Mouse (Mus musculus): ENCODE results near the gene Gpatch2.

Gpatch2 gene

DNA sequence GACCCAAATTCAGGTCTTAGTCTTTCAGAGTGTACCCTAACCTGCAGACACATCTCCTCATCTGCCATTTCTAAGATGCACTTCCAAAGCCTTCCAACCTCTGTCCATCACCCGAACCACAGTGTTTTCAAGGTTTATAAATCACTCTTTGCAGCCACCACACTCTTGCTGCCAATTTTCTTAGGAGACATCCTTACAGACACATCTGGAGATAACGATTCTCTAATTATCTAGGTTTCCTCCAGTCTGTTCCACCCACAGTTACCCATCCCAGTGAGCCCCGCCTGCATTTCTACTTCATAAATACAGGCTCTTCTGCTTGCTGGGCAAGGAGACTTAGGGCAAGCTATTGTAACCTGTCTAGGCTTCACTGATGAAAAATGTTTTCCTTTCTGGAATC is 77.9 kb downstream of the Gpatch2 start:
- in situ Hi-C loops (cut with MboI; ENCODE audit: low pct_unique_long_range_greater_than_20kb in 1 of 2, low sequenced_read_pairs in 2 of 2, unreplicated experiment in 1 of 2), result no loop called here

GRCm38 (mm10) chr1:187294522-187294921 is 79.2 kb downstream of the Gpatch2 start:
- in situ Hi-C loops (cut with MboI; ENCODE audit: low pct_unique_long_range_greater_than_20kb in 1 of 2, low sequenced_read_pairs in 2 of 2, unreplicated experiment in 1 of 2), result no loop called here

DNA sequence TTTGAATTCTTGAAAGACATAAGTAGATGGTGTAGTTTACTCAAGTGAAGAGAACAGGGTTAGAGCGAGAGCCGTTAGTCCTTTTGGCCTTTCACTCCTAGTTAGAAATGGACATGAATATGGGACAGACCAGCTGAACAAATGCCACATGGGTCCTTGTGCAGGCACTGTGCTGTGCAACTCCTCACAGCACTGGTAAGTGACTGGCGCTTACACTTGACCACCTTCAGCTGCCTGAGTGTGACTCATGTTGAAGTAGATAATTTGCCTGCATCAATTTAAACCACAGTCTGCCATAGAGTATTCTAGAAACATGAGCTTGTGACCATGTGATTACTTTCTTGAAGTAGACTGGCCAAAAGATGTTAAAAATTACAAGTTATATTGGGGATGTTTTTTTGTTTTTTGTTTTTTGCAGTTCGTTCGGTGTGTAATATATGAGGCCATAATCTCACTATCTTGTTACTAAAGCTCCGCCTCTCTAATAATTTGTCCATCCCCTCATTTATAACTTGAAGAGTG is 79.8 kb downstream of the Gpatch2 start:
- in situ Hi-C loops (cut with MboI; ENCODE audit: low pct_unique_long_range_greater_than_20kb in 1 of 2, low sequenced_read_pairs in 2 of 2, unreplicated experiment in 1 of 2), result no loop called here

DNA sequence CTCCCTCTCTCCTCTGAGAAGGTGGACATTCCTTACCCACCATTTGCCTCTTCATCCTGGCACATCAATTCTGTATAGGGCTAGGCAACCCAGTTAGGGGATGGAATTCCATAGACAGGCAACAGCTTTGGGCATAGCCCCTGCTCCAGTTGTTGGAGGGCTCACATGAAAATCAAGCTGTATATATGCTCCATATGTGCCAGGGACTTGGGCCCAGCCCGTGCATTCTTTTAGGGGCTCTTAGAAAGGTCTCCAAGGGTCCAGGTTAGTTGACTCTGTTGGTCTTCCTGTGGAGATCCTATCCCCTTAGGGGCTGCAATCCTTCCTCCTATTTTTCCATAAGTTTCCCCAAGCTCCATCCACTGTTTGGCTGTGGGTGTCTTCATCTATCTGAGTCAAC is 80.4 kb downstream of the Gpatch2 start:
- in situ Hi-C loops (cut with MboI; ENCODE audit: low pct_unique_long_range_greater_than_20kb in 1 of 2, low sequenced_read_pairs in 2 of 2, unreplicated experiment in 1 of 2), result no loop called here

- in situ Hi-C loops (cut with MboI; ENCODE audit: low pct_unique_long_range_greater_than_20kb in 1 of 2, low sequenced_read_pairs in 2 of 2, unreplicated experiment in 1 of 2), result no loop called here
Measured at GRCm38 (mm10) chr1:187299236-187299635, 83.9 kb downstream of the Gpatch2 start.

DNA sequence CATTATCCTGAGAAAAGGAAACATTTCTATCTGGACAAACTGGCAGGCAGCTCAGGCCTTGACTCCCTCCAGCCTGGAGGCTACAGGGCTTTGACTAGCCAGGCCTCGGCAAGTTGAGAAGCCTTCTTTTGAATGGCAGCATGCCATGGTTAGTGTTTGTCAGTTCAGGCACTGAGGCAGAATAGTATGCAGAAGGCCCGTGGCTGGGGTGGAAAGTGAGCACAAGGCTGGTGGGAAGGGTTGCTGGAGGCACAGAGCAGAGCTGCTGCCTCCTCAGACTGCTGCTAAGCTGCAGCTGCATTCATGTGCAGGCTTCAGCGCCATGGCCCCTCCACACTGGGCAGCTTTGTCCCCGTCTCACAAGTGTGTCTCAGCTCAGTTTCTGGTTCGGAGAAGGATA is 85.3 kb downstream of the Gpatch2 start:
- in situ Hi-C loops (cut with MboI; ENCODE audit: low pct_unique_long_range_greater_than_20kb in 1 of 2, low sequenced_read_pairs in 2 of 2, unreplicated experiment in 1 of 2), result no loop called here

- in situ Hi-C loops (cut with MboI; ENCODE audit: low pct_unique_long_range_greater_than_20kb in 1 of 2, low sequenced_read_pairs in 2 of 2, unreplicated experiment in 1 of 2), result no loop called here
Measured at GRCm38 (mm10) chr1:187303221-187303620, 87.9 kb downstream of the Gpatch2 start.

- in situ Hi-C loops (cut with MboI; ENCODE audit: low pct_unique_long_range_greater_than_20kb in 1 of 2, low sequenced_read_pairs in 2 of 2, unreplicated experiment in 1 of 2), result no loop called here
Measured at GRCm38 (mm10) chr1:187307335-187307734, 92.0 kb downstream of the Gpatch2 start.

DNA sequence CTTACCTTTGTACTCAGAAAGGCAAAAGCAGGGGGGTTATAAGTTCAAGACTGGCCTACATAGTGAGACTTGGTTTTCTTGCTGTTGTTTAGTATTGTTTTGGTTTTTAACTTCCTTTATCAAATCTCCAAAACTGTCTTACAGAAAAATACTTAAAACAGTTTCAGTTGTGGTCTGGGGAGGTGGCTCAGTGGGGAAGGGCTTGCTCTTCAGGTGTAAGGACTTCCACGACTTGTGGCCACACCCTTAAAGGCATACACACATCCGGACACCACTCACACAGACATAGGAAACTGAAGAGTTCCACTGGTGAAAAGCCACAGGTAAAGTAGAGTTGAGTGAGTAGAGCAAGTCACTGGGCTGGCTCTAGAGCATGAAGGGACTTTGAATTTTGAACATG is 93.2 kb downstream of the Gpatch2 start:
- in situ Hi-C loops (cut with MboI; ENCODE audit: low pct_unique_long_range_greater_than_20kb in 1 of 2, low sequenced_read_pairs in 2 of 2, unreplicated experiment in 1 of 2), result no loop called here

DNA sequence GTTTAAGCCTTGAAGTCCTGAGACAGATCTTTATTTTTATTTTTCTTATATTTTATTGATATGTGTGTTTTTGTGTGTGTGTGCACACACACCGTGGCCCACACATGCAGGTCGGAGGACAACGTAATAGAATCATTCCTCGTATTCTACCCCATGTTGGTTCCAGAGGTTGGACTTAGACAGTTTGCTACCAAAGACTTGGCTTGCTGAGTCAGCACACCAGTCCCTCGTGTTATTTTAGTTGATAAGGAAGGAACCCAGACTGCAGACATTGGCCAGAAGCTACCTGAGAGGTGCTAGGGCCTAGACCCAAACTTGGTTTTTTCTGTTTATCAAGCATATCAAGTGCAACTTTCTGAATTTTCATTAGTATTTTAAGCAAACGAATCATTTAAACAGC is 95.8 kb downstream of the Gpatch2 start:
- in situ Hi-C loops (cut with MboI; ENCODE audit: low pct_unique_long_range_greater_than_20kb in 1 of 2, low sequenced_read_pairs in 2 of 2, unreplicated experiment in 1 of 2), result no loop called here

GRCm38 (mm10) chr1:187313323-187313722 is 98.0 kb downstream of the Gpatch2 start:
- in situ Hi-C loops (cut with MboI; ENCODE audit: low pct_unique_long_range_greater_than_20kb in 1 of 2, low sequenced_read_pairs in 2 of 2, unreplicated experiment in 1 of 2), result no loop called here

GRCm38 (mm10) chr1:187313763-187314162 is 98.5 kb downstream of the Gpatch2 start:
- in situ Hi-C loops (cut with MboI; ENCODE audit: low pct_unique_long_range_greater_than_20kb in 1 of 2, low sequenced_read_pairs in 2 of 2, unreplicated experiment in 1 of 2), result no loop called here

DNA sequence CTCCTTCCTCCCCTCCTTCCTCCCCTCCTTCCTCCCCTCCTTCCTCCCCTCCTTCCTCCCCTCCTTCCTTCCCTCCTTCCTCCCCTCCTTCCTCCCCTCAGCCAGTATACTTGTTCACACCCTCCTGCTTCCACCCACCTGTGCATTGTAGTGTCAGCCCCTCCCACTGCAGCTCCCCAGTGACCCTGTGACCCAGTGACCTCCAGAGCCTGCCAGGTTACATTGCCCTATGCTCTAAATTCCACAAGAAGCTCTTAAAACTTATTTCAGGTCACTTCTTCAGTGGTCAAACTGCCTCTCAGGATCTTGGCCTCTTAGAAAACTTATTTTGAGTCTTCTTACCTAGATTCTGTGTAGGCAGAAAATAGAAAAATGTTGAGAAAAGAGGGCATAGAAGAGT is 99.2 kb downstream of the Gpatch2 start:
- in situ Hi-C loops (cut with MboI; ENCODE audit: low pct_unique_long_range_greater_than_20kb in 1 of 2, low sequenced_read_pairs in 2 of 2, unreplicated experiment in 1 of 2), result no loop called here

DNA sequence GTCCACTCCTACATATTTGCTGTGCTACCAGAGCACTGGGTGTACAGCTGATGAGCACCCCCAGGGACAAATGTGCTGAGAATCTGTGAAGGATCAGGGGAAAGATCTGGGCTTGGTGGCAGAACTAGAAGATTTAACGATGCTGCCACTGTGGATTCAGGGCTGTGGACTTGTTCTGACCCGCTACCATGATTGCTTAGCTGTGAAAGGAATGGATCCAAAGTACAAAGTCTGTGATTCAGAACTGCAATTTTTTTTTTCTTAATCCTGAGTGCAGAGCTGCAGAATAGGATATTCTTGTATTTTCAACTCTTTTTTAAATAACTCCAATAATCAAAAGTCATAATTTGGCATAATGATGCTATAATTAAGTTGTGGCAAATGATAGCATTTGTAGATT is 100.5 kb downstream of the Gpatch2 start:
- in situ Hi-C loops (cut with MboI; ENCODE audit: low pct_unique_long_range_greater_than_20kb in 1 of 2, low sequenced_read_pairs in 2 of 2, unreplicated experiment in 1 of 2), result no loop called here

GRCm38 (mm10) chr1:187316555-187316954 is 101.2 kb downstream of the Gpatch2 start:
- in situ Hi-C loops (cut with MboI; ENCODE audit: low pct_unique_long_range_greater_than_20kb in 1 of 2, low sequenced_read_pairs in 2 of 2, unreplicated experiment in 1 of 2), result no loop called here

GRCm38 (mm10) chr1:187321814-187322213 is 106.5 kb downstream of the Gpatch2 start:
- in situ Hi-C loops (cut with MboI; ENCODE audit: low pct_unique_long_range_greater_than_20kb in 1 of 2, low sequenced_read_pairs in 2 of 2, unreplicated experiment in 1 of 2), result no loop called here

GRCm38 (mm10) chr1:187322505-187323208 is 107.3 kb downstream of the Gpatch2 start:
- in situ Hi-C loops (cut with MboI; ENCODE audit: low pct_unique_long_range_greater_than_20kb in 1 of 2, low sequenced_read_pairs in 2 of 2, unreplicated experiment in 1 of 2), result no loop called here

- in situ Hi-C loops (cut with MboI; ENCODE audit: low pct_unique_long_range_greater_than_20kb in 1 of 2, low sequenced_read_pairs in 2 of 2, unreplicated experiment in 1 of 2), result no loop called here
Measured at GRCm38 (mm10) chr1:187323209-187323589, 107.9 kb downstream of the Gpatch2 start.

GRCm38 (mm10) chr1:187342551-187342950 is 127.2 kb downstream of the Gpatch2 start:
- in situ Hi-C loops (cut with MboI; ENCODE audit: low pct_unique_long_range_greater_than_20kb in 1 of 2, low sequenced_read_pairs in 2 of 2, unreplicated experiment in 1 of 2), result no loop called here

DNA sequence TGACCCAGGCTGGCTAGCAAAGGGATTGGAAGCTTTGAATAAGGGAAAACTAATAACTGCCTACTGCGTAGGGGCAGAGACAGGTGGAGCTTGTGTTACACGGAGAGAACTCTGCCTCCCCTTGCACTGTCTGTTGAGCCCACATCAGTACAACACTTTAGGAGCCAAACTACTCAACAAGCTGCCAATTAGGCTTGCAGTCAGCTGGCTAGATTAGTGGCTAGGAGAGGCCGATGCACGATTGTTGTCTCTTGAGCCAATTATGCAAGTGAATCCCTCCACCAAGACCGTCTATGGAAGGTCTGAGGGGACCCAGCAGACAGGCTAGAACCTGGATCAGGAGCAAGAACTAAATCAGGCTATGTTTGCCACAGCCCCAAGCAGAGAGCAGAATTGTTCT is 129.8 kb downstream of the Gpatch2 start:
- in situ Hi-C loops (cut with MboI; ENCODE audit: low pct_unique_long_range_greater_than_20kb in 1 of 2, low sequenced_read_pairs in 2 of 2, unreplicated experiment in 1 of 2), result no loop called here

DNA sequence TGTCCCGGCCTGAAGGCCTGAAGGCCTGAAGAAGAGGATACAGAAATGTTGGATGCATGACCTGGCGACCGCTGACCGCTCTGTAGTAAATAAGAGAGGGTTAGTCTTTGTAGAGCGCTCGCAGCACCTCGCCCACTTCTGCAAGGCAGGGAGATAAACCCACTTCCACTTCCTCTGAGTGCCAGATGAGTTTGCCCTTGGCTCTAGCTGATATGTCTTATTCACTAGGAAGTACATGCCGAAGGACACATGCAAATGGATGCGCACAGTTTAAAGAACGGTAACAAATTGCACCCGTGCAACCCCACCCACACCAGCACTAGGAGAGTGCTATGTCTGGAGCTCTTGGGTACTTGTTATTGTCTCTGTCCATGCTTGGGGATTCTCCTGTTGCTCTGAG is 131.6 kb downstream of the Gpatch2 start:
- in situ Hi-C loops (cut with MboI; ENCODE audit: low pct_unique_long_range_greater_than_20kb in 1 of 2, low sequenced_read_pairs in 2 of 2, unreplicated experiment in 1 of 2), result no loop called here

All from mouse embryonic stem cell (cell line).